8 mouse cellular contexts compared by ENCODE assay signal in the genomic region with DNA sequence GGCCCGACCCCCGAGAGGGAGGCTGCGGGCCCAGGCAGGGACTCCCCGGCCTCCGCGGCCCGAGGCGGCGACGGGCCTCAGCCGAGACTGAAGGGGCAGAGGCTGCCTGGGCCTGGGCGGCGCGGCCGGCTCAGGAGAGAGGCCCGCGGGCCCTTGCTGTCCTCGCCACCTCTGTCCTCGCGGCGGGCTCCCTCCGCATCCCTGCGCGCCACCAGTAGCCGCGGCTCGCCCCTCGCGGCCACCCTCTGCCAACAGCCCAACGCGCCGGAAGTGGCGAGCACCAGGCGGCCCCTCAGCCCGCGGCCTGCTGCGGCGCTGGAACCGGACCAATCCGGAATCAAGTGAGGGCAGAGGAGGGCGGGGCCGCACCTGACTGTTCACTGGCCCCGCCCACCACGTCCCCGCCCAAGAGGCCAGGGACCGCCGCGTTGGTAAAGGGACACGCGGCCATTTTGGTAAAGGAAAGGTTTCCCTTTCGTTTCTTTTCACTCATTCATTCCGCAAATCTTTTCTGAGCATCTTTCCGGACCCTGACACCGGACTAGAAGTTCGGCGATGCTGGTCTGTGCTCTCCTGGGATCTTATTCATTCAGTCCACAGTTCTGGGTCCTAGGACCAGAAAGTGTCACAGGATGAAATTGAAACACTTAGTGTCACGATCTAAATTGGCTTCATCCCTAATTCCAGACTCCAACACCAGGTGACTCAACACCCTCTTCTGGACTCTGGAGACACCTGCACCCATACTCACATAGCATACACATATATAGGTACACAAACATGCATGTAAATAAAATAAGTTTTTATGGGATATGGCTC. TPM values are rescaled to one million over a fixed set of nuclear protein-coding genes. Genes with fewer than 3 reads are reported as not detected.
A peak's percentile ranks its signal among the peaks of the same experiment; 100 is the strongest.
DNase-seq lines count a peak whose midpoint lies in the region; ATAC-seq and TF ChIP-seq lines count a peak whose summit lies in the region.

A gene (minus strand): TSS at position 324 of the 819 bp plus-strand sequence.

- WGBS in forebrain, embryonic 10.5 days: under 1% methylated on average over 57 of the region's 57 CpGs
- 1% methylated on average over 55 of the region's 57 CpGs for WGBS in heart, embryonic 15.5 days
- WGBS in liver, embryonic 14.5 days (ENCODE audit: insufficient replicate concordance): under 1% methylated on average over 57 of the region's 57 CpGs
- 2% methylated on average over 35 of the region's 57 CpGs for WGBS in neural tube, embryonic 11.5 days
- WGBS in stomach, postnatal 0 days: under 1% methylated on average over 31 of the region's 57 CpGs

- H3K9me3 ChIP-seq in forebrain, embryonic 10.5 days: no peaks in the 10 kb centered on the region
- H3K9me3 ChIP-seq in heart, embryonic 15.5 days (replicated peaks): no peaks in the 10 kb centered on the region
- H3K9me3 ChIP-seq in liver, embryonic 14.5 days (ENCODE audit: control insufficient read depth, low read length): no peaks in the 10 kb centered on the region
- no peaks in the 10 kb centered on the region for H3K9me3 ChIP-seq in neural tube, embryonic 11.5 days (ENCODE audit: control insufficient read depth, low read length)
- no peaks in the 10 kb centered on the region for H3K9me3 ChIP-seq in stomach, postnatal 0 days (ENCODE audit: control insufficient read depth, low read length)

- TF ChIP-seq CTCF in liver, embryonic 14.5 days (IDR thresholded peaks at IDR 0.05; ENCODE audit: low read depth): peak; percentile 16
- TF ChIP-seq CTCF in stomach, postnatal 0 days (IDR thresholded peaks at IDR 0.05; ENCODE audit: low read depth): peak; percentile 30

- H3K4me2 ChIP-seq in heart, embryonic 15.5 days: peak within 1 kb of the TSS; percentile 90
- H3K4me2 ChIP-seq in liver, embryonic 14.5 days (ENCODE audit: low read depth): peak within 1 kb of the TSS; percentile 71
- H3K4me2 ChIP-seq in neural tube, embryonic 11.5 days (ENCODE audit: low read depth): peak within 1 kb of the TSS; percentile 76
- H3K4me2 ChIP-seq in stomach, postnatal 0 days (replicated peaks; ENCODE audit: low read depth): peak within 1 kb of the TSS; percentile 86

- H3K9ac ChIP-seq in heart, embryonic 15.5 days: peak within 1 kb of the TSS; percentile 98
- peak within 1 kb of the TSS; percentile 91 for H3K9ac ChIP-seq in liver, embryonic 14.5 days (replicated peaks)
- peak within 1 kb of the TSS; percentile 96 for H3K9ac ChIP-seq in neural tube, embryonic 11.5 days (ENCODE audit: low read length)
- peak within 1 kb of the TSS; percentile 98 for H3K9ac ChIP-seq in stomach, postnatal 0 days (ENCODE audit: low read length)

- no peak for TF ChIP-seq EP300 in liver, embryonic 14.5 days (IDR thresholded peaks at IDR 0.05; ENCODE audit: low read depth)
- TF ChIP-seq EP300 in stomach, postnatal 0 days (optimal IDR thresholded peaks at IDR 0.05): no peak

- peak; percentile 96 for ATAC-seq in CD4-positive, CD25-positive, alpha-beta regulatory T cell, adult 4 months
- peak; percentile 94 for ATAC-seq in heart, embryonic 15.5 days (replicated peaks; ENCODE audit: insufficient number of reproducible peaks, insufficient read depth, low FRiP score, low read depth)
- ATAC-seq in liver, embryonic 14.5 days (ENCODE audit: insufficient read depth): peak; percentile 97
- peak; percentile 98 for ATAC-seq in neural tube, embryonic 11.5 days (ENCODE audit: insufficient read depth, low FRiP score, low TSS enrichment)
- ATAC-seq in stomach, postnatal 0 days (ENCODE audit: low FRiP score, low TSS enrichment): peak; percentile 96

- DNase-seq in c-Kit-negative CD71-positive TER-119-positive erythroid progenitor cells, embryonic 14.5 days (ENCODE audit: low read depth, low spot score): peak; percentile 94
- DNase-seq in forebrain, embryonic 10.5 days (ENCODE audit: extremely low spot score, low spot score): peak; percentile 95
- DNase-seq in kidney, postnatal 25 days: peak; percentile 98 to 99
- DNase-seq in liver, embryonic 14.5 days (ENCODE audit: low read depth in 3 of 3, low spot score in 3 of 3): peak; percentile 93 to 94 (median 93)
- DNase-seq in neural tube, embryonic 11.5 days (ENCODE audit: low spot score): peak; percentile 98
- peak; percentile 98 for DNase-seq in stomach, postnatal 0 days (ENCODE audit: low spot score)

- H3K27me3 ChIP-seq in forebrain, embryonic 10.5 days (ENCODE audit: poor library complexity, severe bottlenecking): no peaks in the 10 kb centered on the region
- no peaks in the 10 kb centered on the region for H3K27me3 ChIP-seq in heart, embryonic 15.5 days
- no peaks in the 10 kb centered on the region for H3K27me3 ChIP-seq in liver, embryonic 14.5 days (ENCODE audit: control insufficient read depth, insufficient read depth, low read length)
- H3K27me3 ChIP-seq in neural tube, embryonic 11.5 days (ENCODE audit: control insufficient read depth, insufficient read depth, low read length): no peaks in the 10 kb centered on the region
- no peaks in the 10 kb centered on the region for H3K27me3 ChIP-seq in stomach, postnatal 0 days (ENCODE audit: control insufficient read depth, insufficient read depth, low read length)

- peaks cover 7% of the 10 kb centered on the region; the same call in 1 of the 2 replicates for H3K36me3 ChIP-seq in forebrain, embryonic 10.5 days (replicated peaks)
- no peaks in the 10 kb centered on the region for H3K36me3 ChIP-seq in heart, embryonic 15.5 days
- no peaks in the 10 kb centered on the region for H3K36me3 ChIP-seq in liver, embryonic 14.5 days (replicated peaks; ENCODE audit: control insufficient read depth, insufficient read depth, low read depth)
- H3K36me3 ChIP-seq in neural tube, embryonic 11.5 days (ENCODE audit: control insufficient read depth, insufficient read depth, low read length): no peaks in the 10 kb centered on the region
- H3K36me3 ChIP-seq in stomach, postnatal 0 days (ENCODE audit: control insufficient read depth, insufficient read depth, low read length): no peaks in the 10 kb centered on the region

- peaks cover 32% of the 10 kb centered on the region for H3K4me1 ChIP-seq in forebrain, embryonic 10.5 days
- peaks cover 14% of the 10 kb centered on the region for H3K4me1 ChIP-seq in heart, embryonic 15.5 days (replicated peaks)
- H3K4me1 ChIP-seq in liver, embryonic 14.5 days (replicated peaks; ENCODE audit: control insufficient read depth in 2 of 2, insufficient read depth in 2 of 2, low read length in 1 of 2): peaks cover 18 to 27% of the 10 kb centered on the region in 2 experiments
- peaks cover 12% of the 10 kb centered on the region for H3K4me1 ChIP-seq in neural tube, embryonic 11.5 days (ENCODE audit: control insufficient read depth, insufficient read depth, low read length)
- peaks cover 3% of the 10 kb centered on the region for H3K4me1 ChIP-seq in stomach, postnatal 0 days (replicated peaks; ENCODE audit: control insufficient read depth, insufficient read depth)

- H3K27ac ChIP-seq in forebrain, embryonic 10.5 days: peak within 1 kb of the TSS; percentile 96
- H3K27ac ChIP-seq in heart, embryonic 15.5 days: peak within 1 kb of the TSS; percentile 90
- peak within 1 kb of the TSS; percentile 55 for H3K27ac ChIP-seq in liver, embryonic 14.5 days
- H3K27ac ChIP-seq in neural tube, embryonic 11.5 days (ENCODE audit: low read depth, low read length): peak within 1 kb of the TSS; percentile 81
- peak within 1 kb of the TSS; percentile 95 for H3K27ac ChIP-seq in stomach, postnatal 0 days (replicated peaks)

- H3K4me3 ChIP-seq in forebrain, embryonic 10.5 days: peak within 1 kb of the TSS; percentile 87
- peak within 1 kb of the TSS; percentile 98 for H3K4me3 ChIP-seq in heart, embryonic 15.5 days
- H3K4me3 ChIP-seq in liver, embryonic 14.5 days (ENCODE audit: insufficient read depth in 1 of 2, low read depth in 2 of 2, low read length in 2 of 2): peak within 1 kb of the TSS; percentile 86 to 95
- peak within 1 kb of the TSS; percentile 93 for H3K4me3 ChIP-seq in neural tube, embryonic 11.5 days (ENCODE audit: low read depth, low read length)
- H3K4me3 ChIP-seq in stomach, postnatal 0 days (ENCODE audit: low read depth, low read length): peak within 1 kb of the TSS; percentile 92

RNA-seq across cellular contexts. Expression of the gene that starts here (rescaled TPM):
- 100 to 1,000 TPM; 117 to 126 TPM for polyA plus RNA-seq in CD4-positive, CD25-positive, alpha-beta regulatory T cell, adult 4 months (2017; shearing (Covaris generic))
- 65.5 and 70.1 TPM in 2 replicates for polyA plus RNA-seq in forebrain, embryonic 10.5 days (2016; fragmentation: Nextera tagmentation; extraction: Ambion mirVana)
- polyA plus RNA-seq in heart, embryonic 15.5 days (2015; fragmentation: Nextera tagmentation; extraction: Ambion mirVana): 21.9 and 35.4 TPM in 2 replicates
- polyA plus RNA-seq in liver, embryonic 14.5 days (2012; rRNA removed): 47.5 and 52.3 TPM in 2 replicates
- polyA plus RNA-seq in liver, embryonic 14.5 days (2014; fragmentation: Nextera tagmentation; extraction: Ambion mirVana): 18.2 and 19.2 TPM in 2 replicates
- polyA plus RNA-seq in neural tube, embryonic 11.5 days (2014; fragmentation: Nextera tagmentation; extraction: Ambion mirVana): 70.0 and 72.9 TPM in 2 replicates
- 19.3 and 19.7 TPM in 2 replicates for polyA plus RNA-seq in stomach, postnatal 0 days (2015; fragmentation: Nextera tagmentation; extraction: Ambion mirVana)

Comparison
In these comparisons a context has a peak if more than half of its experiments do, and no peak if none do; other contexts are left out.
1. Peak in every context shown above with its lines: DNase-seq, ATAC-seq, H3K4me3 ChIP-seq and H3K27ac ChIP-seq.